ENCODE assay signal across 8 mouse cellular contexts in the genomic region with DNA sequence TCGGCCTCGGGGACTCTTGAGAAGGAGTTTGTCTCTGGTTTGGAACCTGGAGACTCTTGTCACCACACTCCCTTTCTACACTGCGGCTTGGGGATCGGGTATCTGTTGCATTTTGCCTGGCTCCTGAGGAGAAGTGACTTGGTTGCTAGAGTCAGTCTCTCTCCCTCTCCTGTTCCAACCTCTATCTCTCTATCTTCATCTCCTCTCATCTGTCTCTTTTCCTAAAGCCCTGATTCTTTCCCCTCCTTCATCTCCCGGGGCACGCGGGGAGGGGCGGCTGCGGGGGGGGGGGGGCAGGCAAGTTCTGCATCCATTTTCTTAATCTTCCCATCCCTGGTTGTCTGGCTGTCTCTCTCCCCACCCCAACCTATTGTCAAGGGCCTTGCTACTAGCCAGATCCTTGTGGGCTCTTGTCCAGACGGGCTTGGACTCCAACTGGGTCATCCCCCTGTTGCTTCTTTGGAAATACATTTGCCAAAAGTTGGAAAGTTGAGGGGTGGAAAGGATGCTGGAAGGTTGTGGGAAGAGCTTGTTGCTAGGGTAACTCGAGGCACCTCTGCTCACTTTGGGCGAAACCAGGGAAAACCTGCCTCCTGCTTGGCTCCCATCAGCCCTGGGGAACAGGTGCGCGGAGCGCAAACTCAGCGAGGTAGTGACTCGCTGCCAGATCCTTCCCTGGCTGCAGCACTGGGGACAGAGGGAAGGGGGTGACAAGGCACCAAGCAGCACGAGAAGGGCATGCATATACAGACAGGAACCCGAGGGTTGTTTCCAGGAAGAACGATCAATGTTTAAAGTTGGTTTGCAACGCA. TPM values are rescaled to one million over a fixed set of nuclear protein-coding genes. Genes with fewer than 3 reads are reported as not detected.
DNase-seq lines count a peak whose midpoint lies in the region; ATAC-seq and TF ChIP-seq lines count a peak whose summit lies in the region.

No protein-coding gene starts in this region.

- no peak overlapping the region for H3K27ac ChIP-seq in kidney, embryonic 14.5 days (ENCODE audit: low read depth, low read length)
- H3K27ac ChIP-seq in forebrain, embryonic 16.5 days (ENCODE audit: low read length) = peak overlapping the region; percentile 2; the same call in 1 of the 2 replicates
- no peak overlapping the region for H3K27ac ChIP-seq in liver, postnatal 0 days (ENCODE audit: low read depth)

- TF ChIP-seq EP300 in liver, postnatal 0 days (IDR thresholded peaks at IDR 0.05; ENCODE audit: low read depth) = no peak

- H3K36me3 ChIP-seq in kidney, embryonic 14.5 days (ENCODE audit: control insufficient read depth, insufficient read depth, low read length) = no peaks in the 10 kb centered on the region
- no peaks in the 10 kb centered on the region for H3K36me3 ChIP-seq in forebrain, embryonic 16.5 days (ENCODE audit: control insufficient read depth, insufficient read depth)
- H3K36me3 ChIP-seq in liver, postnatal 0 days (replicated peaks; ENCODE audit: insufficient read depth, low read length) = no peaks in the 10 kb centered on the region

- no peaks in the 10 kb centered on the region for H3K9me3 ChIP-seq in kidney, embryonic 14.5 days (ENCODE audit: control insufficient read depth, low read length)
- H3K9me3 ChIP-seq in forebrain, embryonic 16.5 days (ENCODE audit: control insufficient read depth, low read length) = no peaks in the 10 kb centered on the region
- H3K9me3 ChIP-seq in liver, postnatal 0 days (ENCODE audit: low read length) = no peaks in the 10 kb centered on the region

- 0 out of 2 replicates have a peak, but pooled peaks cover 3% of the 10 kb centered on the region for H3K4me1 ChIP-seq in kidney, embryonic 14.5 days (ENCODE audit: control insufficient read depth, insufficient read depth, low read length)
- peaks cover 17% of the 10 kb centered on the region for H3K4me1 ChIP-seq in forebrain, embryonic 16.5 days (replicated peaks; ENCODE audit: control insufficient read depth, insufficient read depth, low read length)
- no peaks in the 10 kb centered on the region; the same call in 1 of the 2 replicates for H3K4me1 ChIP-seq in liver, postnatal 0 days (ENCODE audit: insufficient read depth)

- WGBS in kidney, embryonic 14.5 days = 6% methylated on average over 21 of the region's 21 CpGs
- whole genome bisulfite sequencing in forebrain, embryonic 16.5 days = 2% methylated on average over 21 of the region's 21 CpGs
- 10% methylated on average over 21 of the region's 21 CpGs for WGBS in liver, postnatal 0 days (ENCODE audit: insufficient replicate concordance)

- H3K9ac ChIP-seq in kidney, embryonic 14.5 days (ENCODE audit: low read depth, low read length) = peak overlapping the region; percentile 44; the same call in 1 of the 2 replicates
- peak overlapping the region; percentile 76 for H3K9ac ChIP-seq in forebrain, embryonic 16.5 days (replicated peaks; ENCODE audit: low read depth, low read length)
- no peak overlapping the region for H3K9ac ChIP-seq in liver, postnatal 0 days (replicated peaks)

- H3K4me2 ChIP-seq in kidney, embryonic 14.5 days (replicated peaks; ENCODE audit: low read depth, low read length) = peak overlapping the region; percentile 67
- peak overlapping the region; percentile 94 for H3K4me2 ChIP-seq in forebrain, embryonic 16.5 days (ENCODE audit: low read length)
- peak overlapping the region; percentile 62; the same call in 1 of the 2 replicates for H3K4me2 ChIP-seq in liver, postnatal 0 days (ENCODE audit: low read depth, low read length)

- no peak for TF ChIP-seq CTCF in liver, postnatal 0 days (IDR thresholded peaks at IDR 0.05; ENCODE audit: low read depth)

- no peak for ATAC-seq in kidney, embryonic 14.5 days (ENCODE audit: low FRiP score, low TSS enrichment)
- peak; percentile 21 for ATAC-seq in forebrain, embryonic 16.5 days
- no peak for ATAC-seq in liver, postnatal 0 days
- no peak for ATAC-seq in activated CD4-positive, CD25-positive, alpha-beta regulatory T cell, adult 4 months

- peak overlapping the region; percentile 44 for H3K4me3 ChIP-seq in kidney, embryonic 14.5 days (ENCODE audit: low read length)
- H3K4me3 ChIP-seq in forebrain, embryonic 16.5 days (replicated peaks; ENCODE audit: low read length) = peak overlapping the region; percentile 58
- H3K4me3 ChIP-seq in liver, postnatal 0 days (ENCODE audit: low read depth, low read length) = peak overlapping the region; percentile 25; the same call in 1 of the 2 replicates

- peaks cover 28% of the 10 kb centered on the region for H3K27me3 ChIP-seq in kidney, embryonic 14.5 days (ENCODE audit: control insufficient read depth, insufficient read depth, low read length)
- no peaks in the 10 kb centered on the region for H3K27me3 ChIP-seq in forebrain, embryonic 16.5 days (replicated peaks; ENCODE audit: control insufficient read depth, insufficient read depth, low read length)
- H3K27me3 ChIP-seq in liver, postnatal 0 days (ENCODE audit: insufficient read depth, low read length) = peaks cover 40% of the 10 kb centered on the region

- no peak for DNase-seq in kidney, adult 11 months
- DNase-seq in cerebellum, adult 11 months = peak; percentile 45
- no peak for DNase-seq in liver, postnatal 0 days
- no peak for DNase-seq in thymus, adult 18-20 months
- DNase-seq in MN1 (ENCODE audit: low spot score) = no peak

RNA-seq across cellular contexts. Expression of a gene that starts 0.9 kb away (rescaled TPM):
- 0.44 and 0.81 TPM in 2 replicates for polyA plus RNA-seq in kidney, embryonic 14.5 days (2014; fragmentation: Nextera tagmentation; extraction: Ambion mirVana)
- polyA plus RNA-seq in forebrain, embryonic 16.5 days (2015; fragmentation: Nextera tagmentation; extraction: Ambion mirVana) = 8.3 and 9.1 TPM in 2 replicates
- 0.02 and 0.18 TPM in 2 replicates for polyA plus RNA-seq in liver, postnatal 0 days (2015; fragmentation: Nextera tagmentation; extraction: Ambion mirVana)
- not detected for polyA plus RNA-seq in activated CD4-positive, CD25-positive, alpha-beta regulatory T cell, adult 4 months (2017; shearing (Covaris generic))

RNA-seq across cellular contexts. Expression of a gene that starts 29.7 kb away (rescaled TPM):
- polyA plus RNA-seq in kidney, embryonic 14.5 days (2014; fragmentation: Nextera tagmentation; extraction: Ambion mirVana) = 73.4 and 81.1 TPM in 2 replicates
- 37.6 and 41.8 TPM in 2 replicates for polyA plus RNA-seq in forebrain, embryonic 16.5 days (2015; fragmentation: Nextera tagmentation; extraction: Ambion mirVana)
- 271 and 289 TPM in 2 replicates for polyA plus RNA-seq in liver, postnatal 0 days (2015; fragmentation: Nextera tagmentation; extraction: Ambion mirVana)
- polyA plus RNA-seq in activated CD4-positive, CD25-positive, alpha-beta regulatory T cell, adult 4 months (2017; shearing (Covaris generic)) = 10 to 100 TPM; 32.9 to 36.5 TPM
